Mouse (Mus musculus): ENCODE measurements around the gene Ubc.
"Not testable (repeated sequence)": the region's sequence is repeated elsewhere in the genome, so short reads cannot be mapped to it uniquely, and the experiment has no call there.

Ubc gene

DNA sequence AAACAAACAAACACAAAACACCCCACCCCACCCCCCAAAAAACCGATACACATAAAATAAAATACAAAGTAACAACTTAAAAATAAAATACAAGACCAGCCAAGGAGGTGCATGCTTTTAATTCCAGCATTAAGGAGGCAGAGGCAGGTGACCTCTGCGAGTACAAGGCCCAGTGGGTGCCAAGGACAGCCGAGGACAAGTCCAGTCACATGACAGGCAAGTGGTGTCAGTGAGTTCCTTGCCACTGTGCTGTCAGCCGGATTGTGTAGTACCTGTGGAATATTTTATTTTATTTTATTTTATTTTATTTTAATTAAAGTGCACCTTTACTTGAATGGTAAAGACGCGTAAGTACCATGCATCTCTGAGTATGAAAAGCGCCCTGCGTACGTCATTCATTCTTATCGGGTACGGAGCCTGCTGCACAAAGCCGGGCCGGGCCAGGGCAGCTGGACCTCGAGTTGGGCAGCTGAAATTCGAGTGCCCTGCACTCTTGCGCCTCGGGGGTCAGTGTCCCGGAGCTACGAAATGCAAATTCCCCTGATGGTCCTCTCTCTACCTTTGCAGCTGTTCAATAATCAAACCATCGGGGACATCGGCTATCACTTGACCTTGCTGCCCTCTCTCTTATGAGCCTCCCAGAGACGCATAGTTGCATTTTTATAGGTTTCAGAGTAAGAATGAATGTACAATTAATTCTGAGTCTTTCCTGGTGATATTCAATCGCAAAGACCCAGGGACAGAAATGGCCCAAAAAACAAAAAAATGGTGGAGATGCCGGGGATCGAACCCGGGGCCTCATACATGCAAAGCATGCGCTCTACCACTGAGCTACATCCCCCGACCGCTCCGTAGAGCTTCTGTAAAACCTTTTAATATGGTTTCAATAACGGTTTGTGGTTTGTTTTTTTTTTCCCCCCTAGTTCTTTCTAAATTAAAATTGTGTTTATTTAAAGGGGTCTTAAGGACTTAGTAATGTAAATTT, 13.8 kb upstream of the Ubc start:
- peak; percentile 76 for DNase-seq

- no peak for DNase-seq
These were observed 13.0 kb upstream of the Ubc start for GRCm38 (mm10) chr5:125402991-125403390.

DNA sequence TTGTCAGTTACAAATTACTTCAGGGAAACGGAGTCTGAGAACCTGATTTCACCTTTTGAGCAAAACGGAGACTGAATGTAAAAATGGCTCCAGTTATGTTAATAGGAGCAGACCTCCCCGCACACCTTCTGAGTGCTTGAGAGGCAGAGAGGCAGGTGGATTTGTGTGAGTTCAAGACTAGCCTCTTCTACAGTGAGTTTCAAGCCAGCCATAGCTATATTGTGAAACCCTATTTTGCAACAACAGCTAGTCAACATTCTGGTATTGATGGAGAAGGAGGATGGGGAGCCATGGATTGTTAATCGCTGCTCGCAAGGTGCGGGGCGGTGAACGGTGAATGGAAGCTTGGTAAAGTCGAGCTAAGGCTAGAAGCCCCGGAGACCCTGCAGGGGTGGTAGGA, 12.5 kb upstream of the Ubc start:
- no peak for DNase-seq

- peak; percentile 23 for DNase-seq
These were observed 10.9 kb upstream of the Ubc start for GRCm38 (mm10) chr5:125400903-125401302.

DNA sequence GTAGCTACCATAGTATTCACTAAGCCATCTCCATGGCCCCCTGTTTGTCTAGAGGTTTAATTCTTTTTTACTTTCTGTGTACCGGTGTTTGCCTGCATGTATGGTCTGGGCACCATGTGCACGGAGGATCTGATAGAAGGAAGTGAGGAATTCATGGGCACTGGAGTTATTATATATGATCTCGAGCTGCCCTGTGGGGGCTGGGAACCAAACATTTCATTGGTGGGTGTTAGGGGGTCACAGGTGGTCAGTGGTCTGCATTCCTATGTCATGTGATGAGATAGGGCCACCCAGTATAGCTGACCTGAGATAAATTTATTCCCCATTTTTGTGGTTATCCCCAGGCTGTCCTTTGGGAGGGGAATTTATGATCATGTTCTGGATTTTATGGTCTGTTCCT, 5.0 kb upstream of the Ubc start:
- DNase-seq: no peak

- DNase-seq: peak; percentile 94
These were observed 3.9 kb upstream of the Ubc start for GRCm38 (mm10) chr5:125393622-125394603.

- DNase-seq: peak; percentile 99
These were observed 3.1 kb upstream of the Ubc start for GRCm38 (mm10) chr5:125392977-125393621.

DNA sequence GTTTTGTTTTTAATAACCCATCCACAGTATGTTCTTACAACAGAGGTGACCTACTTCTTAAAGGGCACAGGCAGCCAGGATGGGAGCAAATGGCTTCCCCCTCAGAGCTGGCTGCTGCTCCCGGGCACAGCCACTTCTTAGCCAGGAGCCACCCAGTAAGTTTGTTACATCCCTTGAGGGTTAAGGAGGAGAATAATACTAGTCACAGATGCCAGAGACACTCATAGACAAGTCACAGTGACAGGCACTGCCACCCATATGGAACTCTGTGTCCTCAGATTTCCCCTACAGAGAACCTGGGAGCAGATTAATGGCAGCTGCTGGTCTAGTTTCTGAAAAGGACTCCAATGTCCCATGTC, 2.6 kb upstream of the Ubc start:
- no peak for DNase-seq

GRCm38 (mm10) chr5:125392176-125392575, 2.2 kb upstream of the Ubc start:
- DNase-seq: not testable (repeated sequence)

- DNase-seq: peak; percentile 80
These were observed 1.6 kb upstream of the Ubc start for GRCm38 (mm10) chr5:125391609-125392008.

DNA sequence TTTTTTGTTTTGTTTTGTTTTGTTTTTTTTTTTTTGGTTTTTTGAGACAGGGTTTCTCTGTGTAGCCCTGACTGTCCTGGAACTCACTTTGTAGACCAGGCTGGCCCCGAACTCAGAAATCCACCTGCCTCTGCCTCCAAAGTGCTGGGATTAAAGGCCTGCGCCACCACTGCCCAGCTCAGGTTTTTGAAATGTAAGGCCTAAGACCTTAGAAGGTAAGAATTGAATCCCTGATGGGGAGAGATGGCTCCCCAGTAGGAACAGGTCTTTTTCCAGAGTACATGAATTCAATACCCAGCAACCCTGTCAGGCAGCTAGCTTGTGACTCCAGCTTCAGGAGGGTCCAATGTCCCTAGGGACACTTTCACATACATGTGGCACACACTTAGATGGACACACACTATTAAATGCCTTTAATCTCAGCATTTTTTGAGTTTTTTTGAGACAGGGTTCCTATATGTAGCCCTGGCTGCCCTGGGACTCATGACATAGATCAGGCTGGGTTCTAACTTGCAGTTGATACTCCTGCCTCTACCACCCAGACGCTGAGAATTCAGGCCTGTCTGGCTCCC, 990 bp upstream of the Ubc start:
- DNase-seq: no peak

- peak; percentile 95 for DNase-seq
These were observed 847 bp downstream of the Ubc start, which contains the start of gene Gm10382 for GRCm38 (mm10) chr5:125389131-125389578. Gene Gm10382 (plus strand): TSS chr5:125389322.

DNA sequence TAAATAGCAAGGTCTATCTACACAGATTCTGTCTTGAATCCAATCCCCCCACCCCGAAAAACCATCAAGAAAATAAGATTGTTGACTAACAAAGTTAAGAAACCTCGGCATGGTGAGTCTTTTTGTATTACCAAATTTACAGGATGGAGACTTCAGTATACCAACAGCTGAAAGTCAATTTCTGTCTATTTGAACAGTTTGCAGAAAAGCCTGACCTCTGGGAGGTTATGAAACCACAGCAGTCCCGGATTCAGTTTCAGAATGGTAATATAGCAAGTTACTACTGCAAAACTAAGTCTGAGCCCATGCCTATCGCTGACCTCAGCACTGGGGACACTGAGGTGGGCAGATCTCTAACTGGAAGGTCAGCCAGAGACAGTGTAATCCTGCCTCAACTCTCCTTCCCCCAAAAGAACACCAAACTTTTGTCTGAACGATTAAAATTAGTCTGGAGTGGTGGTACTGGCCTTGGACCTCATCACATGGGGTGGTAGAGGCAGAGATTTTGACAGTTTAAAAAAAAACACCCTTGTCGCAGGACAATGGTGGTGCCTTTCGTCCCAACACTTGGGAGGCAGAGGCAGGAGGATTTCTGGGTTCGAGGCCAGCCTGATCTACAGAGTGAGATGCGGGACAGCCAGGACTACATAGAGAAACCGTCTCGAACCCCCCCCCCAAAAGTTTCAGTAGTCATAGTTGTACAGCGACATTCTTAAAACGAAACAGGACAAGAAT, 1.5 kb downstream of the Ubc start:
- no peak for DNase-seq

DNA sequence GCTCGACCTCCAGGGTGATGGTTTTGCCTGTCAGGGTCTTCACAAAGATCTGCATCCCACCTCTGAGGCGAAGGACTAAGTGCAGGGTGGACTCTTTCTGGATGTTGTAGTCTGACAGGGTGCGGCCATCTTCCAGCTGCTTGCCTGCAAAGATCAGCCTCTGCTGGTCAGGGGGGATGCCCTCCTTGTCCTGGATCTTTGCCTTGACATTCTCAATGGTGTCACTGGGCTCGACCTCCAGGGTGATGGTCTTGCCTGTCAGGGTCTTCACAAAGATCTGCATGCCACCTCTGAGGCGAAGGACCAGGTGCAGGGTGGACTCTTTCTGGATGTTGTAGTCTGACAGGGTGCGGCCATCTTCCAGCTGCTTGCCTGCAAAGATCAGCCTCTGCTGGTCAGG, 2.7 kb downstream of the Ubc start:
- DNase-seq: not testable (repeated sequence)

GRCm38 (mm10) chr5:125385215-125385940, 4.6 kb downstream of the Ubc start:
- no peak for DNase-seq

GRCm38 (mm10) chr5:125384512-125385214, 5.3 kb downstream of the Ubc start:
- no peak for DNase-seq

GRCm38 (mm10) chr5:125383637-125384420, 6.2 kb downstream of the Ubc start:
- no peak for DNase-seq

GRCm38 (mm10) chr5:125382673-125383558, 7.1 kb downstream of the Ubc start:
- peak; percentile 77 for DNase-seq

Measured in lung, postnatal 10 days (tissue).